Mouse (Mus musculus) neural tube, embryonic 15.5 days (tissue): ENCODE data around the gene Lrrtm4. TPM values are rescaled to one million over a fixed set of nuclear protein-coding genes. Genes with fewer than 3 reads are reported as not detected.

Experiments used
- ATAC-seq: fragments of 200-750 bp; cut with Nextera tagmentation; 2 replicates; pipeline ENCODE4 v1.8.0; 2017; ENCODE audit warnings: mild to moderate bottlenecking, moderate TSS enrichment, moderate library complexity; ENCODE audit not compliant: low FRiP score
- H3K27ac ChIP-seq: fragments of 300-500 bp; sonication (generic); replicated peaks from 2 replicates; pipeline ENCODE4 v1.5.1; 2015; ENCODE audit warnings: mild to moderate bottlenecking, inconsistent platforms
- H3K27me3 ChIP-seq: fragments of 300-500 bp; sonication (generic); replicated peaks from 2 replicates; pipeline ENCODE4 v1.6.1; 2015; ENCODE audit warnings: inconsistent platforms
- H3K36me3 ChIP-seq: fragments of 300-500 bp; sonication (generic); 2 replicates; pipeline ENCODE4 v1.6.1; 2015; ENCODE audit warnings: inconsistent platforms
- H3K4me1 ChIP-seq: fragments of 300-500 bp; sonication (generic); 2 replicates; pipeline ENCODE4 v1.6.1; 2015; ENCODE audit warnings: inconsistent platforms
- H3K4me2 ChIP-seq: fragments of 300-500 bp; sonication (generic); 2 replicates; pipeline ENCODE4 v1.6.1; 2015; ENCODE audit warnings: inconsistent platforms, mild to moderate bottlenecking, moderate library complexity
- H3K4me3 ChIP-seq: fragments of 300-500 bp; sonication (generic); replicated peaks from 2 replicates; pipeline ENCODE4 v1.5.1; 2015; ENCODE audit warnings: mild to moderate bottlenecking, inconsistent platforms
- H3K9ac ChIP-seq: fragments of 300-500 bp; sonication (generic); replicated peaks from 2 replicates; pipeline ENCODE4 v1.6.1; 2015; ENCODE audit warnings: mild to moderate bottlenecking, inconsistent platforms
- H3K9me3 ChIP-seq: fragments of 300-500 bp; sonication (generic); replicated peaks from 2 replicates; pipeline ENCODE4 v1.6.1; 2016; ENCODE audit warnings: inconsistent platforms
- WGBS: fragments of 180-500 bp; shearing (Covaris S2); methylation state at CpG from one replicate; pipeline ENCODE4 v1.1.7; 2015; ENCODE audit warnings: mixed read lengths; 5-methylcytosine and 5-hydroxymethylcytosine counted together
- polyA plus RNA-seq: library from polyadenylated mRNA; unstranded; fragments of >200 nt; fragmentation: Nextera tagmentation; extraction: Ambion mirVana; gene quantifications from 2 replicates; pipeline ENCODE4 v1.2.1, GENCODE M21; 2015

Lrrtm4 gene
- polyA plus RNA-seq, 1 experiment from 2014 or later = 20.0 TPM

- H3K9ac ChIP-seq = no peak overlapping the region
- H3K9me3 ChIP-seq = no peaks in the 10 kb centered on the region
- no peak overlapping the region for H3K4me3 ChIP-seq
- H3K4me2 ChIP-seq = no peak overlapping the region
- H3K4me1 ChIP-seq = no peaks in the 10 kb centered on the region
- 95% methylated on average over 3 of the region's 3 CpGs for WGBS
- H3K27me3 ChIP-seq = no peaks in the 10 kb centered on the region
- H3K27ac ChIP-seq = no peak overlapping the region
- ATAC-seq = no peak
- no peaks in the 10 kb centered on the region for H3K36me3 ChIP-seq
Measured at GRCm38 (mm10) chr6:80331751-80332150, 313.1 kb downstream of the Lrrtm4 start.

DNA sequence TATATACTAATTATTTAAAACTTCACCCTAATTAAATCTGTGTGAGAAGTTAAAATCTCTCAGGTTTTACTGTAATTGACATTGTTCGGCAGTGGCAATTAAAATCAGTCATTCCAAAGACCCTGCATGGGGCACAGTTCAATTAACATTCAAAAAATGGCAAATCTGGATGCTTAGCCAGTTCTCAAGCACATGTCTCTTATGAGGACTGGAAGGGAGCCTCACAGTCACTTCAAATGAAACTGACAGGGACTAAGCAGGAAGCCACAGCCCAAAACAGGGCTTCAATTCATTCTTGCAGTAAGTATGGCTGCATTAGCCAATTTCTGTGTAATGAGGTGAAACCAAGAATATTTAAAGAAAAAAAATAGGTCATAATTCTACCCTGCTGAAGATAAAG is 333.6 kb downstream of the Lrrtm4 start:
- Histone ChIP-seq H3K4me1 (no peaks in the 10 kb centered on the region), H3K27me3 (no peaks in the 10 kb centered on the region), H3K4me3 (no peak overlapping the region), H3K36me3 (no peaks in the 10 kb centered on the region), H3K27ac (no peak overlapping the region), H3K9me3 (no peaks in the 10 kb centered on the region), H3K9ac (no peak overlapping the region), H3K4me2 (no peak overlapping the region)
- no peak for ATAC-seq
- WGBS = 68% methylated on average over 1 of the region's 1 CpGs

DNA sequence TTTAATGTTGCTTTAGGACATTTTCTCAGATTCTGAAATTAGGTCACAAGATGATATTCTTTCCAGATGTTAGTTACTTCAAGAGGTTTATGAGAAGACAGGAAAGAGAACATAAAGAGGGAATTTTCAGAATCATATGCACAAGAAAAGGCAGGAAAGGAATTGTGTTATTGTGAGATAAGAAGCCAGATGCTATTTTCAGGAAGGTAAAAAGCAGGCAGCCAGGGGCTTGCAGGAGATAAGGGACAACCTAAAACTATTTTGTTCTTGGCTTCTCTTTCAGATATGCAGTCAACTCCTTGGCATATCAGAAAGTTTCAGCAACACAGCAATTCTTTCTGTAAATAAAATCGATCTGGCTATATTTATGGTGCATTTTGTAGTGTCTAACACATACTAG is 338.4 kb downstream of the Lrrtm4 start:
- H3K4me3 ChIP-seq = no peak overlapping the region
- H3K36me3 ChIP-seq = no peaks in the 10 kb centered on the region
- no peak overlapping the region for H3K27ac ChIP-seq
- ATAC-seq = no peak
- no peaks in the 10 kb centered on the region for H3K9me3 ChIP-seq
- H3K4me1 ChIP-seq = no peaks in the 10 kb centered on the region
- 90% methylated on average over 1 of the region's 1 CpGs for WGBS
- no peaks in the 10 kb centered on the region for H3K27me3 ChIP-seq
- H3K9ac ChIP-seq = no peak overlapping the region
- H3K4me2 ChIP-seq = no peak overlapping the region

DNA sequence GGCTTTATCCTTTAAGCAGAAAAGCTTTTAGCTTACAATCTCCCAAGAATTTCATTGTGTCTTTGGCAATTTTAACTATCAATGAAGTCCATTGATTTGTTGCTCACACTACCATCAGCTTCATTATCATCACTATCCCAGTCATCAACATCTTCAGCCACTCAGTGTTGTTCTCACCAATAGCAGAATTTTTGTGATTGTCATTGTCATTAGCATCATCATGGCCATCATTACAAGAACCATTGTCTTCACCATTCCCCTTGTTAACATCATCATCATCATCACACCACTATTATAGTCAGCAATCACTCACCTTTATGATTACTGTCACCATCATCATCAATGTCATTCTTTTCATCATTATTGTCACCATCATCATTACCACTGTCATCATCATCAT is 344.9 kb downstream of the Lrrtm4 start:
- Histone ChIP-seq H3K4me3 (no peak overlapping the region), H3K27ac (no peak overlapping the region), H3K36me3 (no peaks in the 10 kb centered on the region), H3K9ac (no peak overlapping the region), H3K9me3 (no peaks in the 10 kb centered on the region), H3K4me1 (no peaks in the 10 kb centered on the region), H3K4me2 (no peak overlapping the region), H3K27me3 (no peaks in the 10 kb centered on the region)
- no peak for ATAC-seq

GRCm38 (mm10) chr6:80366532-80366931 is 347.9 kb downstream of the Lrrtm4 start:
- H3K9ac ChIP-seq = no peak overlapping the region
- no peak overlapping the region for H3K4me3 ChIP-seq
- no peak overlapping the region for H3K27ac ChIP-seq
- no peak overlapping the region for H3K4me2 ChIP-seq
- H3K9me3 ChIP-seq = no peaks in the 10 kb centered on the region
- no peaks in the 10 kb centered on the region for H3K4me1 ChIP-seq
- no peaks in the 10 kb centered on the region for H3K36me3 ChIP-seq
- ATAC-seq = no peak
- WGBS = 80% methylated on average over 4 of the region's 4 CpGs
- no peaks in the 10 kb centered on the region for H3K27me3 ChIP-seq

GRCm38 (mm10) chr6:80389571-80389970 is 370.9 kb downstream of the Lrrtm4 start:
- no peak overlapping the region for H3K4me2 ChIP-seq
- H3K36me3 ChIP-seq = no peaks in the 10 kb centered on the region
- H3K27ac ChIP-seq = no peak overlapping the region
- no peaks in the 10 kb centered on the region for H3K27me3 ChIP-seq
- WGBS = 28% methylated on average over 4 of the region's 4 CpGs
- no peak overlapping the region for H3K4me3 ChIP-seq
- no peak for ATAC-seq
- H3K4me1 ChIP-seq = no peaks in the 10 kb centered on the region
- H3K9me3 ChIP-seq = no peaks in the 10 kb centered on the region
- H3K9ac ChIP-seq = no peak overlapping the region

DNA sequence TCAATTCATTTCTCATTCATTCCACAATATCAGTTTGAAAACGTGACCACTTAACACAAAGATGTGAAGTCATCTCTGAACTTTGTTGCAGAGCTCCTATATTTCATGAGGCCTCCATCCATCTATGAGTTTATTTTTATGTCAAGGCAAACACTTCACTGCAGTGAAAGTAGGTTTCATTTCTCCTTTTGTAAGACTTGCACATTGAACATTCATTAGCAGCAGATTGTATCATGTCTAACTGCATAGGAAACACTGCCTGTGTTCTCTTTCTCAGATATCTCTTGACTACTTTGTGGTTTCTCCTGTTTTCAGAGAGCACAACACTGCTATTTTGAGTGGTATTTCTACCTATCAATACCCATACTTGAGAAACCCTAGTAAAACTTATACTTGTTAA is 388.1 kb downstream of the Lrrtm4 start:
- H3K27ac ChIP-seq = no peak overlapping the region
- 91% methylated on average over 1 of the region's 1 CpGs for WGBS
- H3K27me3 ChIP-seq = no peaks in the 10 kb centered on the region
- H3K9me3 ChIP-seq = no peaks in the 10 kb centered on the region
- no peaks in the 10 kb centered on the region for H3K4me1 ChIP-seq
- H3K4me3 ChIP-seq = no peak overlapping the region
- H3K4me2 ChIP-seq = no peak overlapping the region
- no peak for ATAC-seq
- no peaks in the 10 kb centered on the region for H3K36me3 ChIP-seq
- no peak overlapping the region for H3K9ac ChIP-seq

- H3K27ac ChIP-seq = no peak overlapping the region
- H3K9ac ChIP-seq = no peak overlapping the region
Measured at GRCm38 (mm10) chr6:80440135-80440534, 421.5 kb downstream of the Lrrtm4 start.

GRCm38 (mm10) chr6:80470546-80470945 is 451.9 kb downstream of the Lrrtm4 start:
- Histone ChIP-seq H3K4me3 (no peak overlapping the region), H3K4me1 (no peaks in the 10 kb centered on the region), H3K9ac (no peak overlapping the region), H3K27ac (no peak overlapping the region), H3K36me3 (no peaks in the 10 kb centered on the region), H3K4me2 (no peak overlapping the region), H3K9me3 (no peaks in the 10 kb centered on the region), H3K27me3 (no peaks in the 10 kb centered on the region)
- 79% methylated on average over 4 of the region's 4 CpGs for WGBS
- ATAC-seq = no peak

More at GRCm38 (mm10) chr6:80440135-80440534, 421.5 kb downstream of the Lrrtm4 start:
- H3K4me1 ChIP-seq = no peaks in the 10 kb centered on the region
- no peak for ATAC-seq
- no peaks in the 10 kb centered on the region for H3K9me3 ChIP-seq
- no peaks in the 10 kb centered on the region for H3K27me3 ChIP-seq
- no peak overlapping the region for H3K4me3 ChIP-seq
- H3K4me2 ChIP-seq = no peak overlapping the region
- H3K36me3 ChIP-seq = no peaks in the 10 kb centered on the region

DNA sequence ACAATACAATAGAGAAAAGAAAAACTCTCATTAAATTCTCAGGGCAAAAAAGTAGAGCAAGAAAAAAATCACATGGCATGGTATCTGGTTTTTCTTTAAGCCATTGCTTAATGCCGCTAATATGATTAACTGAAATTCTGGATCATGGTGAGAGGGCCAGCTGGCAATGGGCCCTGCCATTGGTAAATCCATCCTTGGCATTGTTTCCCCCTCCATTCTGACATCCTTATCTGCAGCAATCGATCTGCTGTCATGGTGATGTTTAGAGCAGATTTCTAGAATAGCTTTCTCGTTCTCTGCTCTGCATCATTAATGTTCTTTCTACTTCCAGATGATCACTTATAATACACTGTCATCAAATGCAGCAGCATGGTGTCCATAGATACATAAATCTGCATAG is 457.5 kb downstream of the Lrrtm4 start:
- Histone ChIP-seq H3K36me3 (no peaks in the 10 kb centered on the region), H3K27me3 (no peaks in the 10 kb centered on the region), H3K4me3 (no peak overlapping the region), H3K27ac (no peak overlapping the region), H3K4me1 (no peaks in the 10 kb centered on the region), H3K4me2 (no peak overlapping the region), H3K9ac (no peak overlapping the region), H3K9me3 (no peaks in the 10 kb centered on the region)
- ATAC-seq = no peak
- WGBS = 69% methylated on average over 3 of the region's 3 CpGs

GRCm38 (mm10) chr6:80545017-80545416 is 526.3 kb downstream of the Lrrtm4 start:
- Histone ChIP-seq H3K27me3 (no peaks in the 10 kb centered on the region), H3K27ac (no peak overlapping the region), H3K36me3 (no peaks in the 10 kb centered on the region), H3K9ac (no peak overlapping the region), H3K4me3 (no peak overlapping the region), H3K4me1 (no peaks in the 10 kb centered on the region), H3K9me3 (no peaks in the 10 kb centered on the region), H3K4me2 (no peak overlapping the region)
- 8% methylated on average over 1 of the region's 1 CpGs for WGBS
- ATAC-seq = no peak

- H3K4me1 ChIP-seq = no peaks in the 10 kb centered on the region
- no peaks in the 10 kb centered on the region for H3K9me3 ChIP-seq
- no peak overlapping the region for H3K9ac ChIP-seq
- H3K4me2 ChIP-seq = no peak overlapping the region
- H3K4me3 ChIP-seq = no peak overlapping the region
- no peak for ATAC-seq
- H3K36me3 ChIP-seq = no peaks in the 10 kb centered on the region
- no peaks in the 10 kb centered on the region for H3K27me3 ChIP-seq
- no peak overlapping the region for H3K27ac ChIP-seq
Measured at GRCm38 (mm10) chr6:80549907-80550306, 531.2 kb downstream of the Lrrtm4 start.

GRCm38 (mm10) chr6:80553398-80553797 is 534.7 kb downstream of the Lrrtm4 start:
- H3K4me1 ChIP-seq = no peaks in the 10 kb centered on the region
- ATAC-seq = no peak
- no peak overlapping the region for H3K4me2 ChIP-seq
- no peak overlapping the region for H3K9ac ChIP-seq
- no peak overlapping the region for H3K4me3 ChIP-seq
- no peaks in the 10 kb centered on the region for H3K36me3 ChIP-seq
- no peaks in the 10 kb centered on the region for H3K27me3 ChIP-seq
- H3K9me3 ChIP-seq = no peaks in the 10 kb centered on the region
- 96% methylated on average over 2 of the region's 2 CpGs for WGBS
- H3K27ac ChIP-seq = no peak overlapping the region
